Mouse (Mus musculus): Measurements from ENCODE around the gene Btbd9. TPM values are rescaled to one million over a fixed set of nuclear protein-coding genes. Genes with fewer than 3 reads are reported as not detected.
A peak's percentile ranks its signal among the peaks of the same experiment; 100 is the strongest.

The Btbd9 gene
- polyA plus RNA-seq, 1 experiment from 2014 or later: 150 TPM

- Histone ChIP-seq H3K36me3 (no peaks in the 10 kb centered on the region), H3K4me2 (no peak overlapping the region), H3K4me3 (no peak overlapping the region), H3K27me3 (no peaks in the 10 kb centered on the region), H3K9ac (no peak overlapping the region), H3K4me1 (replicated peaks) (peaks cover 5% of the 10 kb centered on the region; the same call in 1 of the 2 replicates), H3K9me3 (no peaks in the 10 kb centered on the region), H3K27ac (0 out of 2 replicates have a peak overlapping the region, but pooled peaks have one; percentile 2)
- 49% methylated on average over 5 of the region's 5 CpGs for WGBS
- no peak for ATAC-seq (ENCODE audit: low FRiP score)
These were observed 247.4 kb downstream of the Btbd9 start for GRCm38 (mm10) chr17:30328924-30329323.

DNA sequence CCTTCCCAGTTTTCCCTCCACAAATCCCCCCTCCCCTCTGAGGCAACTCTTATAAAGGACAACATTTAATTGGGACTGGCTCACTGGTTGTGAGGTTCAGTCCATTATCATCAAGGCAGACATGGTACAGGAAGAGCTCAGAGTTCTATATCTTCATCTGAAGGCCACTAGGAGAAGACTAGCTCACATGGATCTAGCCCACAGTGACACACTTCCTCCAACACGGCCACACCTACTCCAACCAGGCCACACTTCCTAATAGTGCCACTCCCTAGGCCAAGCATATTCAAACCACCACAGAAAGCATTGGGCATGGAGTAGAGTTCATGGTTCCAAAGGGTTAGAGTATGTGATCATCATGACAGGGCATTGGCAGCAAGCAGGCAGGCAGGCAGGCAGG lies 249.4 kb downstream of the Btbd9 start:
- Histone ChIP-seq H3K4me1 (replicated peaks) (peaks cover 5% of the 10 kb centered on the region), H3K9me3 (no peaks in the 10 kb centered on the region), H3K36me3 (no peaks in the 10 kb centered on the region), H3K4me3 (no peak overlapping the region), H3K27ac (no peak overlapping the region; the same call in 1 of the 2 replicates), H3K27me3 (no peaks in the 10 kb centered on the region), H3K4me2 (no peak overlapping the region), H3K9ac (no peak overlapping the region)
- WGBS: 94% methylated on average over 1 of the region's 1 CpGs
- ATAC-seq (ENCODE audit: low FRiP score): no peak

GRCm38 (mm10) chr17:30320301-30320700 lies 256.0 kb downstream of the Btbd9 start:
- 88% methylated on average over 1 of the region's 1 CpGs for WGBS
- Histone ChIP-seq H3K27me3 (no peaks in the 10 kb centered on the region), H3K36me3 (no peaks in the 10 kb centered on the region), H3K9me3 (no peaks in the 10 kb centered on the region), H3K4me2 (no peak overlapping the region), H3K4me3 (no peak overlapping the region), H3K27ac (no peak overlapping the region), H3K9ac (no peak overlapping the region), H3K4me1 (replicated peaks) (peaks cover 8% of the 10 kb centered on the region; the same call in 1 of the 2 replicates)
- ATAC-seq (ENCODE audit: low FRiP score): no peak

DNA sequence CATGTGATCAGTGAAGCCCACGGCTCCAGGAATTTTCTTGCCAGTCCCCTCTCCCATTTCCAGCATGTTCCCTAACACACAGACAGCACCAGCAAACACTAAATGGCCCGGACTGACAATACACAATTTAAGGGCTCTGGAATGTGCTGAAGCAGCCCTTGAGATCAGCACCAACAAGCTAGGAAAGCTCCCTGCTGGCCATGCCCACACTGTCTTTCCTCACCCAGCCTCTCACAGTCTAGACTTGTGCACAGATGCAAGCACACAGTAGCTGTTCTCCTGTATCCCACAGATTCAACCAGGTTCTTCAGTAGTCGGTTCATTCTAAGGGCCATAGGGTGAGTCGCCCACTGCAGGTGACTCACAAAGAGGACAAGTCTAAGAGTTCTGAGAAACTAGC lies 263.6 kb downstream of the Btbd9 start:
- no peak for ATAC-seq (ENCODE audit: low FRiP score)
- no peak overlapping the region for H3K4me2 ChIP-seq
- H3K4me1 ChIP-seq (replicated peaks): peaks cover 40% of the 10 kb centered on the region
- 64% methylated on average over 4 of the region's 4 CpGs for WGBS
- no peaks in the 10 kb centered on the region for H3K9me3 ChIP-seq
- no peak overlapping the region for H3K9ac ChIP-seq
- H3K27ac ChIP-seq: peak overlapping the region; percentile 45
- H3K4me3 ChIP-seq: no peak overlapping the region
- H3K27me3 ChIP-seq: no peaks in the 10 kb centered on the region
- no peaks in the 10 kb centered on the region for H3K36me3 ChIP-seq

DNA sequence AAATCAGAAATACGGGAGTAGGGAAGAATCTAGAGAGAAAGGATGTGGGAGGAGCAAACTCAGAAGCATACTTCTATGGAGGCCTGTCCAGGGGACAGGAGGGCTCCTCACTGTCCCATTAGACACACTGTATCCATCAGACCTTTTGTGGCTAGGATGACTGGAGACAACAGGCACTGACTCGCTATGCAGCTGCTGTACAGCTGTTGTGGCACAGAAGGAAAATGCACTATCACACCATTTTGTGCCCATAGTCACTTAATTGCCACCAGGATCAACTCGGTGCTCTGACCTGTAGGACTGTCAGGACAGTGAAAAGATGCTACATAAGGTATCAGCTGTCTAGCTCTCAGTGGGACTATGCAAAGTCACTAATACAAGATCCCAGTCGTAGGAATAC lies 266.7 kb downstream of the Btbd9 start:
- Histone ChIP-seq H3K9ac (no peak overlapping the region), H3K9me3 (no peaks in the 10 kb centered on the region), H3K27me3 (no peaks in the 10 kb centered on the region), H3K4me3 (no peak overlapping the region), H3K4me1 (replicated peaks) (peaks cover 56% of the 10 kb centered on the region), H3K36me3 (no peaks in the 10 kb centered on the region), H3K27ac (peak overlapping the region; percentile 30; the same call in 1 of the 2 replicates), H3K4me2 (no peak overlapping the region)
- 70% methylated on average over 4 of the region's 4 CpGs for WGBS
- ATAC-seq (ENCODE audit: low FRiP score): no peak

- Histone ChIP-seq H3K4me3 (no peak overlapping the region), H3K27ac (peak overlapping the region; percentile 70; the same call in 1 of the 2 replicates), H3K9me3 (no peaks in the 10 kb centered on the region), H3K27me3 (no peaks in the 10 kb centered on the region), H3K36me3 (no peaks in the 10 kb centered on the region), H3K9ac (no peak overlapping the region), H3K4me2 (no peak overlapping the region), H3K4me1 (replicated peaks) (peaks cover 61% of the 10 kb centered on the region)
- no peak for ATAC-seq (ENCODE audit: low FRiP score)
- 80% methylated on average over 4 of the region's 4 CpGs for WGBS
These were observed 267.4 kb downstream of the Btbd9 start for GRCm38 (mm10) chr17:30308889-30309288.

GRCm38 (mm10) chr17:30308317-30308716 lies 268.0 kb downstream of the Btbd9 start:
- H3K27ac ChIP-seq: peak overlapping the region; percentile 70
- H3K27me3 ChIP-seq: no peaks in the 10 kb centered on the region
- H3K4me1 ChIP-seq (replicated peaks): peaks cover 58% of the 10 kb centered on the region
- H3K4me3 ChIP-seq: no peak overlapping the region
- H3K4me2 ChIP-seq: no peak overlapping the region
- 87% methylated on average over 13 of the region's 13 CpGs for WGBS
- H3K36me3 ChIP-seq: no peaks in the 10 kb centered on the region
- H3K9me3 ChIP-seq: no peaks in the 10 kb centered on the region
- no peak overlapping the region for H3K9ac ChIP-seq
- no peak for ATAC-seq (ENCODE audit: low FRiP score)

- no peak overlapping the region for H3K4me2 ChIP-seq
- H3K4me1 ChIP-seq (replicated peaks): peaks cover 48% of the 10 kb centered on the region
- peak overlapping the region; percentile 70 for H3K27ac ChIP-seq
- H3K27me3 ChIP-seq: no peaks in the 10 kb centered on the region
- ATAC-seq (ENCODE audit: low FRiP score): no peak
- no peak overlapping the region for H3K4me3 ChIP-seq
- WGBS: 55% methylated on average over 10 of the region's 10 CpGs
- H3K36me3 ChIP-seq: no peaks in the 10 kb centered on the region
- H3K9ac ChIP-seq: no peak overlapping the region
- no peaks in the 10 kb centered on the region for H3K9me3 ChIP-seq
These were observed 269.1 kb downstream of the Btbd9 start for GRCm38 (mm10) chr17:30307168-30307567.

GRCm38 (mm10) chr17:30304766-30305165 lies 271.5 kb downstream of the Btbd9 start:
- Histone ChIP-seq H3K27ac (peak overlapping the region; percentile 15; the same call in 1 of the 2 replicates), H3K4me3 (no peak overlapping the region), H3K9ac (no peak overlapping the region), H3K4me1 (replicated peaks) (peaks cover 53% of the 10 kb centered on the region), H3K4me2 (no peak overlapping the region), H3K9me3 (no peaks in the 10 kb centered on the region), H3K27me3 (no peaks in the 10 kb centered on the region), H3K36me3 (no peaks in the 10 kb centered on the region)
- 92% methylated on average over 2 of the region's 2 CpGs for WGBS
- ATAC-seq (ENCODE audit: low FRiP score): no peak

DNA sequence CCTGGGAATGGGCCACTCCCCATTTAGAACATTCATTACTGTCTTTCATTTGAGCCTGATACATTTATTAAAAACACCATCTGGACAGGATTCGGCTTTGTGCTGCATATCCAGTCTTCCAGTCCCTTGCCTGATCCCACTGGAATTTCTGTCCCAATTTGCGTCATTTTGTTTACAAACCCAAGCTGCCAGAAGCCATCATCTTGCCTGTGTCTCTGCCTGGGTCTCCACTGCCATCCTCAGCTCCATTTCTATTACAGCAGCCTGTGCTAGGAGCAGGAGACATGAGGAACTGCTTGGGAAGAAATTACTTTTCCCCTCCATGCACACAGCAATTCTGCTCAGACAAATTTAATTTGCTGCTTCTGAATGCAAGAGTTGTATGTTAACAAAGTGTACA lies 274.9 kb downstream of the Btbd9 start:
- Histone ChIP-seq H3K36me3 (peaks cover 7% of the 10 kb centered on the region; the same call in 1 of the 2 replicates), H3K9ac (no peak overlapping the region), H3K4me2 (no peak overlapping the region), H3K27ac (peak overlapping the region; percentile 44; the same call in 1 of the 2 replicates), H3K4me3 (no peak overlapping the region), H3K9me3 (no peaks in the 10 kb centered on the region), H3K27me3 (no peaks in the 10 kb centered on the region), H3K4me1 (replicated peaks) (peaks cover 36% of the 10 kb centered on the region)
- 44% methylated on average over 2 of the region's 2 CpGs for WGBS
- ATAC-seq (ENCODE audit: low FRiP score): no peak

DNA sequence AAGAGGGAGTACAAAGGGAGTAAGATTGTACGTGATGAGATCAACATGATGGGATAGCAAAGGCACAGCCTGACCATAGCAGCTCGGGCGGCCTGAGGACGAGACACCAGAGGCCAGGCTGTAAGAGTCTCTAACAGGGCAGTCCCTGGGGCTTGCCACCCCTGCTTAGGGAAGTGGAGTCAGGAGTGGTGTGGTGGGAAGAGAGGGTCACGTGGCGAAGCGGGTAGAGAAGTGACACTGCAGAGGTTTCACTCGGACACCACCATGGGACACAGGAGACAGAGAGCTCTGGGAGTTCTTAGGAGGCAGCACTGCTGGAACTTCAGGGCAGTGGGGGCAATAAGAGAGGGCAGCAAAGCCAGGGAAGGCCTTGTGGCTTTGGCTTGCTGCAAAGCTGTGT lies 278.9 kb downstream of the Btbd9 start:
- no peak overlapping the region for H3K4me2 ChIP-seq
- no peak overlapping the region for H3K27ac ChIP-seq
- no peaks in the 10 kb centered on the region for H3K9me3 ChIP-seq
- H3K9ac ChIP-seq: no peak overlapping the region
- H3K36me3 ChIP-seq: peaks cover 7% of the 10 kb centered on the region; the same call in 1 of the 2 replicates
- peaks cover 45% of the 10 kb centered on the region for H3K4me1 ChIP-seq (replicated peaks)
- no peaks in the 10 kb centered on the region for H3K27me3 ChIP-seq
- 92% methylated on average over 8 of the region's 8 CpGs for WGBS
- no peak overlapping the region for H3K4me3 ChIP-seq
- ATAC-seq (ENCODE audit: low FRiP score): no peak

DNA sequence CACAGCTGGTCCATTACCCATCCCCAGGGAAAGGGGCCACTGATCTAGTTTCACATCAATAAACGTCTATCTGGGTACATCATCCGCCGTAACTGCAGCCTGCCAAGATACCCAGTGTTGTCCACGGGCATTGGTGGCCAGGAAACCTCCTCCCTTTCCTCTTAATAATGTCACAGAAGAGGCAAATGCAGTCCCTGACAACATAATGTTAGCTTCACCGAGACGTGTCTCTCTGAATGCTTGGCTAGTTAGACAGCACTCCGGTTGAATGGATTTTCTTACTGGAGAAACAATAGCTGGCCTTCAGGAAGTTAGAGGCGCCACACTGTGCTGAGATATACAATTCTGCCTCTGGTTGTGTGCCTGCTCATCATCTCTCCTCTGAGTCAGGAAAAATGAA lies 280.2 kb downstream of the Btbd9 start:
- WGBS: 21% methylated on average over 8 of the region's 8 CpGs
- Histone ChIP-seq H3K36me3 (peaks cover 7% of the 10 kb centered on the region; the same call in 1 of the 2 replicates), H3K9ac (no peak overlapping the region), H3K4me3 (no peak overlapping the region), H3K27ac (0 out of 2 replicates have a peak overlapping the region, but pooled peaks have one; percentile 55), H3K27me3 (no peaks in the 10 kb centered on the region), H3K9me3 (no peaks in the 10 kb centered on the region), H3K4me1 (replicated peaks) (peaks cover 40% of the 10 kb centered on the region), H3K4me2 (no peak overlapping the region)
- ATAC-seq (ENCODE audit: low FRiP score): no peak

GRCm38 (mm10) chr17:30292666-30293065 lies 283.6 kb downstream of the Btbd9 start:
- Histone ChIP-seq H3K9ac (no peak overlapping the region), H3K36me3 (peaks cover 3% of the 10 kb centered on the region; the same call in 1 of the 2 replicates), H3K4me1 (replicated peaks) (peaks cover 23% of the 10 kb centered on the region), H3K4me2 (no peak overlapping the region), H3K4me3 (no peak overlapping the region), H3K9me3 (no peaks in the 10 kb centered on the region), H3K27me3 (no peaks in the 10 kb centered on the region), H3K27ac (no peak overlapping the region)
- 74% methylated on average over 6 of the region's 6 CpGs for WGBS
- ATAC-seq (ENCODE audit: low FRiP score): no peak
